ENCODE assay signal across 8 mouse cellular contexts in genomic region chr11:21239021-21239661, GRCm38 (mm10). TPM values are rescaled to one million over a fixed set of nuclear protein-coding genes. Genes with fewer than 3 reads are reported as not detected.
A peak's percentile ranks its signal among the peaks of the same experiment; 100 is the strongest.
DNase-seq lines count a peak whose midpoint lies in the region; ATAC-seq and TF ChIP-seq lines count a peak whose summit lies in the region.

TSS of gene Vps54 (plus strand) at chr11:21239281.

- no peaks in the 10 kb centered on the region for H3K36me3 ChIP-seq in ES-E14 (ENCODE audit: control insufficient read depth, insufficient read depth, low read length, poor library complexity, severe bottlenecking)
- H3K36me3 ChIP-seq in forebrain, postnatal 0 days (ENCODE audit: insufficient read depth) = no peaks in the 10 kb centered on the region
- no peaks in the 10 kb centered on the region for H3K36me3 ChIP-seq in lung, postnatal 0 days (ENCODE audit: insufficient read depth, low read length)

- peaks cover 8% of the 10 kb centered on the region in 2 experiments; a peak in 3 of 4 replicates for H3K4me1 ChIP-seq in ES-E14 (ENCODE audit: control insufficient read depth in 2 of 2, insufficient read depth in 2 of 2, low read length in 2 of 2, poor library complexity in 1 of 2)
- H3K4me1 ChIP-seq in forebrain, postnatal 0 days (ENCODE audit: insufficient read depth) = peaks cover 8% of the 10 kb centered on the region; the same call in 1 of the 2 replicates
- H3K4me1 ChIP-seq in lung, postnatal 0 days (ENCODE audit: insufficient read depth, low read depth, low read length) = 0 out of 2 replicates have a peak, but pooled peaks cover 3% of the 10 kb centered on the region

- peak within 1 kb of the TSS; percentile 98 for H3K9ac ChIP-seq in ES-E14 (ENCODE audit: insufficient read depth, low read depth, low read length, poor library complexity, severe bottlenecking)
- peak within 1 kb of the TSS; percentile 98 for H3K9ac ChIP-seq in forebrain, postnatal 0 days
- H3K9ac ChIP-seq in lung, postnatal 0 days (replicated peaks; ENCODE audit: low read depth) = peak within 1 kb of the TSS; percentile 99

- no peak for TF ChIP-seq CTCF in forebrain, postnatal 0 days (IDR thresholded peaks at IDR 0.05; ENCODE audit: low read depth)
- TF ChIP-seq CTCF in lung, postnatal 0 days (IDR thresholded peaks at IDR 0.05) = no peak

- peak within 1 kb of the TSS; percentile 88 to 91 for H3K4me3 ChIP-seq in ES-E14 (ENCODE audit: insufficient read depth in 1 of 2, low read depth in 1 of 2, low read length in 2 of 2, poor library complexity in 1 of 2, severe bottlenecking in 1 of 2)
- H3K4me3 ChIP-seq in forebrain, postnatal 0 days (ENCODE audit: low read depth, low read length) = peak within 1 kb of the TSS; percentile 89
- H3K4me3 ChIP-seq in lung, postnatal 0 days (ENCODE audit: low read depth, low read length) = peak within 1 kb of the TSS; percentile 92

- ATAC-seq in forebrain, postnatal 0 days = peak; percentile 82
- ATAC-seq in lung, postnatal 0 days = peak; percentile 78

- no peaks in the 10 kb centered on the region for H3K9me3 ChIP-seq in ES-E14 (ENCODE audit: control insufficient read depth, insufficient read depth, low read depth, low read length)
- no peaks in the 10 kb centered on the region for H3K9me3 ChIP-seq in forebrain, postnatal 0 days (ENCODE audit: low read length)
- no peaks in the 10 kb centered on the region for H3K9me3 ChIP-seq in lung, postnatal 0 days (ENCODE audit: low read length)

- no peak for DNase-seq in ES-E14 (ENCODE audit: low read depth, low spot score)
- DNase-seq in cerebellum, adult 11-12 months = peak; percentile 61
- DNase-seq in forebrain, postnatal 0 days = peak; percentile 47
- peak; percentile 62 for DNase-seq in heart, postnatal 4 days
- DNase-seq in layer of hippocampus, postnatal 10 days (ENCODE audit: low spot score in 2 of 2) = peak; percentile 56 to 72
- DNase-seq in lung, postnatal 0 days (ENCODE audit: low spot score) = peak; percentile 67
- DNase-seq in ovary, postnatal 10 days (ENCODE audit: low spot score) = peak; percentile 38
- peak; percentile 72 to 74 for DNase-seq in thymus, postnatal 36 days

- in situ Hi-C loops in ES-E14 (cut with MboI; ENCODE audit: low sequenced_read_pairs in 2 of 2, unreplicated experiment in 2 of 2) = no loop called here

- TF ChIP-seq EP300 in lung, postnatal 0 days (IDR thresholded peaks at IDR 0.05) = no peak

- no peaks in the 10 kb centered on the region for H3K27me3 ChIP-seq in forebrain, postnatal 0 days (ENCODE audit: insufficient read depth, low read length)
- no peaks in the 10 kb centered on the region for H3K27me3 ChIP-seq in lung, postnatal 0 days (replicated peaks; ENCODE audit: insufficient read depth, low read length)

- H3K4me2 ChIP-seq in forebrain, postnatal 0 days (ENCODE audit: low read depth) = peak within 1 kb of the TSS; percentile 58
- H3K4me2 ChIP-seq in lung, postnatal 0 days (replicated peaks; ENCODE audit: low read depth, low read length) = peak within 1 kb of the TSS; percentile 75

- H3K27ac ChIP-seq in ES-E14 (ENCODE audit: insufficient read depth, low read depth, low read length, poor library complexity, severe bottlenecking) = peak within 1 kb of the TSS; percentile 93
- H3K27ac ChIP-seq in forebrain, postnatal 0 days (ENCODE audit: low read depth, low read length) = peak within 1 kb of the TSS; percentile 96
- peak within 1 kb of the TSS; percentile 98 for H3K27ac ChIP-seq in lung, postnatal 0 days (ENCODE audit: low read length)

- WGBS in forebrain, postnatal 0 days = 1% methylated on average over 59 of the region's 84 CpGs
- 0% methylated on average over 35 of the region's 84 CpGs for WGBS in lung, postnatal 0 days

TF ChIP-seq in ES-E14, 5 proteins besides CTCF, POLR2A, EP300 and RAD21:
- TF ChIP-seq MAFK (IDR thresholded peaks at IDR 0.05; ENCODE audit: insufficient read depth, low read depth, low read length) = no peak
- TF ChIP-seq HCFC1 (IDR thresholded peaks at IDR 0.05; ENCODE audit: borderline replicate concordance, insufficient read depth, low read length) = peak; percentile 19; the same call in 1 of the 2 replicates

RNA-seq across cellular contexts. Expression of gene Vps54, which starts in this region (rescaled TPM):
- total RNA-seq in ES-E14 (2012; rRNA removed) = 57.2 and 61.4 TPM in 2 replicates
- total RNA-seq in forebrain, postnatal 0 days (2014; rRNA removed) = 36.4 and 40.2 TPM in 2 replicates
- polyA plus RNA-seq in forebrain, postnatal 0 days (2015; fragmentation: Nextera tagmentation; extraction: Ambion mirVana) = 4.4 and 5.6 TPM in 2 replicates
- total RNA-seq in heart, postnatal 4 days (2021) = 10 to 100 TPM; 26.2 to 27.1 TPM
- total RNA-seq in layer of hippocampus, postnatal 10 days (2021) = 10 to 100 TPM; 26.4 to 26.6 TPM
- polyA plus RNA-seq in lung, postnatal 0 days (2015; fragmentation: Nextera tagmentation; extraction: Ambion mirVana) = 10.6 and 11.9 TPM in 2 replicates
